Mouse (Mus musculus) stomach, embryonic 16.5 days (tissue): ENCODE data around the gene Hacl1. TPM values are rescaled to one million over a fixed set of nuclear protein-coding genes. Genes with fewer than 3 reads are reported as not detected.
A peak's percentile ranks its signal among the peaks of the same experiment; 100 is the strongest.

Experiments used
- ATAC-seq: fragments of 200-750 bp; cut with Nextera tagmentation; 2 replicates; pipeline ENCODE4 v1.8.0; 2017; ENCODE audit warnings: moderate number of reproducible peaks, moderate TSS enrichment; ENCODE audit not compliant: insufficient read depth, low FRiP score
- H3K27ac ChIP-seq: fragments of 300-500 bp; sonication (generic); 2 replicates; pipeline ENCODE4 v1.5.1; 2014; ENCODE audit warnings: low read length
- H3K27me3 ChIP-seq: fragments of 300-500 bp; sonication (generic); 2 replicates; pipeline ENCODE4 v1.6.1; 2014; ENCODE audit warnings: low read length, control low read depth, mixed read lengths; ENCODE audit not compliant: control insufficient read depth, insufficient read depth
- H3K36me3 ChIP-seq: fragments of 300-500 bp; sonication (generic); 2 replicates; pipeline ENCODE4 v1.6.1; 2014; ENCODE audit warnings: low read length; ENCODE audit not compliant: control insufficient read depth, insufficient read depth
- H3K4me1 ChIP-seq: fragments of 300-500 bp; sonication (generic); 2 replicates; pipeline ENCODE4 v1.6.1; 2014; ENCODE audit warnings: low read length, control low read depth, mixed read lengths; ENCODE audit not compliant: control insufficient read depth, insufficient read depth
- H3K4me2 ChIP-seq: fragments of 300-500 bp; sonication (generic); 2 replicates; pipeline ENCODE4 v1.6.1; 2014; ENCODE audit warnings: low read depth, low read length, mixed read lengths
- H3K4me3 ChIP-seq: fragments of 300-500 bp; sonication (generic); replicated peaks from 2 replicates; pipeline ENCODE4 v1.5.1; 2014; ENCODE audit warnings: mild to moderate bottlenecking, low read length
- H3K9ac ChIP-seq: fragments of 300-500 bp; sonication (generic); 2 replicates; pipeline ENCODE4 v1.6.1; 2014; ENCODE audit warnings: low read length
- H3K9me3 ChIP-seq: fragments of 300-500 bp; sonication (generic); replicated peaks from 2 replicates; pipeline ENCODE4 v1.6.1; 2016; ENCODE audit warnings: low read length, control low read depth; ENCODE audit not compliant: control insufficient read depth
- WGBS: fragments of 180-500 bp; shearing (Covaris S2); extraction: QIAGEN DNeasy Blood & Tissue Kit; methylation state at CpG from one replicate; pipeline ENCODE4 v1.1.7; 2014; 5-methylcytosine and 5-hydroxymethylcytosine counted together
- polyA plus RNA-seq: library from polyadenylated mRNA; unstranded; fragments of >200 nt; fragmentation: Nextera tagmentation; extraction: Ambion mirVana; gene quantifications from 2 replicates; pipeline ENCODE4 v1.2.1, GENCODE M21; 2015

Hacl1 gene
- polyA plus RNA-seq, 1 experiment from 2014 or later, result 13.1 TPM

GRCm38 (mm10) chr14:31574903-31575665, 66.0 kb downstream of the Hacl1 start:
- H3K4me3 ChIP-seq, result no peak overlapping the region
- no peak overlapping the region for H3K27ac ChIP-seq
- no peak overlapping the region for H3K4me2 ChIP-seq
- H3K4me1 ChIP-seq, result peaks cover 20% of the 10 kb centered on the region
- no peak for ATAC-seq
- no peaks in the 10 kb centered on the region for H3K27me3 ChIP-seq
- 90% methylated on average over 18 of the region's 18 CpGs for WGBS
- no peaks in the 10 kb centered on the region for H3K9me3 ChIP-seq
- H3K9ac ChIP-seq, result no peak overlapping the region
- no peaks in the 10 kb centered on the region for H3K36me3 ChIP-seq

GRCm38 (mm10) chr14:31572561-31573175, 68.4 kb downstream of the Hacl1 start:
- WGBS, result 56% methylated on average over 9 of the region's 9 CpGs
- H3K9ac ChIP-seq, result no peak overlapping the region
- H3K9me3 ChIP-seq, result no peaks in the 10 kb centered on the region
- H3K4me2 ChIP-seq, result no peak overlapping the region
- H3K4me1 ChIP-seq, result peaks cover 16% of the 10 kb centered on the region
- ATAC-seq, result no peak
- H3K4me3 ChIP-seq, result no peak overlapping the region
- H3K27ac ChIP-seq, result no peak overlapping the region
- no peaks in the 10 kb centered on the region for H3K36me3 ChIP-seq
- no peaks in the 10 kb centered on the region for H3K27me3 ChIP-seq

DNA sequence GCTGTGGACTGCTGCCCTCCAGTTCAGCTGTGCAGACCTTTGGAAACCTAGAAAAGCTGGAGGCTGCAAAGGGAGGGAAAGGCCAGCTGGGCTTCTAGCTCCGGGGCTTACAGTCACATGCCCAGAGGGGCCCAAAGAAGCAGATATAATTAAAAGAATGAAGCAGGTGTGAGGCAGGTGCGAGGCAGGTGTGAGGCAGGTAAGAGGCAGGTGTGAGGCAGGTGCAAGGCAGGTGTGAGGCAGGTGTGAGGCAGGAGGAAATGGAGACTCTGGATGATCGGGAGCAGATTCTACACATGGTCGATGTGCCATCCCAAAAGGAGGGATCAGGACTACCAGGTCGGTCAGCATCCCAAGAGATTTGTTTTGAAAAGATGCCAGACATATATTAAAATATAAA, 69.7 kb downstream of the Hacl1 start:
- Histone ChIP-seq H3K9me3 (no peaks in the 10 kb centered on the region), H3K4me2 (no peak overlapping the region), H3K27ac (no peak overlapping the region), H3K9ac (no peak overlapping the region), H3K4me1 (peaks cover 13% of the 10 kb centered on the region), H3K27me3 (no peaks in the 10 kb centered on the region), H3K36me3 (no peaks in the 10 kb centered on the region), H3K4me3 (no peak overlapping the region)
- no peak for ATAC-seq
- 84% methylated on average over 5 of the region's 5 CpGs for whole genome bisulfite sequencing

- WGBS, result 51% methylated on average over 6 of the region's 6 CpGs
- Histone ChIP-seq H3K27me3 (no peaks in the 10 kb centered on the region), H3K27ac (no peak overlapping the region), H3K4me3 (no peak overlapping the region), H3K4me1 (peaks cover 14% of the 10 kb centered on the region), H3K9ac (no peak overlapping the region), H3K4me2 (no peak overlapping the region), H3K9me3 (no peaks in the 10 kb centered on the region), H3K36me3 (no peaks in the 10 kb centered on the region)
- no peak for ATAC-seq
Observed at GRCm38 (mm10) chr14:31570131-31570951, 70.7 kb downstream of the Hacl1 start.

DNA sequence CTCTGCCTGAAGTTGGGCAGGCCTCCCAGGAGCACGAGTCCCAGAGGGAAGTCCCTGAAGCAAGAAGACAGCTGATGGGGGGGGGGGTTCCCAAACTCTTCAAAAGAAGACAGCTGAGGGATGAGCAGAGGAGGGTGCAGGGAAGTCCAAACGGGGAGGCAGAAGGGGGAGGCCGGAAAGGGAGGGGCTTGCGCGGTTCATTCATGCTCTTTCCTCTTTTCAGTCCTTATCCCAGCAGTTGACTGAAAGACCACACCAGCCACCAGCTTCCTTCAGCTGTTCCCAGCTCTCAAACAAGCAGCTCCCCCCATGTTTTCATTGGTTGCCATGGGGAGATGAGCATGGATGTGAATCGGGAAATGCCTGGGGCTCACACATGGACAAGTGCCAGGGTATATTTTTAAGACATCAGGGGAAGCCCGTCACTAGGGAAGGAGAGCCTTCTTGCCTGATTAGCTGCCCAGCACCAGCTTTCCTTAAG, 71.9 kb downstream of the Hacl1 start:
- ATAC-seq, result peak; percentile 8; the same call in 1 of the 2 replicates
- peaks cover 22% of the 10 kb centered on the region for H3K4me1 ChIP-seq
- no peaks in the 10 kb centered on the region for H3K27me3 ChIP-seq
- H3K36me3 ChIP-seq, result no peaks in the 10 kb centered on the region
- no peaks in the 10 kb centered on the region for H3K9me3 ChIP-seq
- H3K4me2 ChIP-seq, result no peak overlapping the region
- no peak overlapping the region for H3K9ac ChIP-seq
- H3K4me3 ChIP-seq, result no peak overlapping the region
- WGBS, result 57% methylated on average over 7 of the region's 7 CpGs
- peak overlapping the region; percentile 36; the same call in 1 of the 2 replicates for H3K27ac ChIP-seq

DNA sequence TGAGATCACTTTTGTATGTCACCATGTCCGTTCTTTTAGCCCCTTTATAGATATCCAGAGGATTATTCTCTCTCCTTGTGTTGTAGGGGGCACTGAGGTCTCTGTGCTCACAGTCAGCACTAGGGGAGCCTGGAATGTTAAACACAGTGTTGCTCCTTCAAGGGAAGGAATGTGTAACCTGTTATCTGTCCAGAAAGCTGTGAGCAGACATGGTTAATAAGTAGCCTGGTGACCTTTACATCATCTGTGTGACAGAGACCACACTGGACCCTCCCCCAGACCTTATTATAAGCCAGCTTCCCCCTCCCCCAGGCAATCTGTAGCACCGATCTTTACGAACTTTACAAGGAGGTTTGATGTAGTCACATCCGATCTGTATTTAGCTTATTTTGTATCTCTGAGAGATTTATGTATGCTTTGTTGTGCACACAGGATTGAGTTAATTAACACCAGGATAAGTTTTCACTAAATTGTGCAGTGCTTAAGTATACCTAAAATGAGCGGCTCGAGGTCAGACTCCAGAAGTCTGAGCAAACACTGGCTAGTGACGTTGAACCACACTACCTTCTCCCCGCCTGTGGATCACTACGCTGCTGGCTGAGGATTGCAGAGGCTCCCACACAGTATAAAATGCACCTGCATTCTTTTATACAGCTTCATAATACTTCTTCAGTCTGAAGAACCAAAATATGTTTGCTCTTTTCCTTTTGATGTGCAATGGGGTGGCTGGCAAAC, 75.4 kb downstream of the Hacl1 start:
- Histone ChIP-seq H3K36me3 (no peaks in the 10 kb centered on the region), H3K9ac (no peak overlapping the region), H3K4me1 (peaks cover 17% of the 10 kb centered on the region), H3K4me3 (no peak overlapping the region), H3K9me3 (no peaks in the 10 kb centered on the region), H3K27me3 (no peaks in the 10 kb centered on the region), H3K27ac (peak overlapping the region; percentile 59), H3K4me2 (no peak overlapping the region)
- 48% methylated on average over 9 of the region's 9 CpGs for WGBS
- no peak for ATAC-seq

- no peaks in the 10 kb centered on the region for H3K36me3 ChIP-seq
- H3K9ac ChIP-seq, result no peak overlapping the region
- no peaks in the 10 kb centered on the region for H3K27me3 ChIP-seq
- no peaks in the 10 kb centered on the region for H3K9me3 ChIP-seq
- peak overlapping the region; percentile 59 for H3K27ac ChIP-seq
- WGBS, result 11% methylated on average over 6 of the region's 6 CpGs
- no peak overlapping the region for H3K4me3 ChIP-seq
- H3K4me1 ChIP-seq, result peaks cover 19% of the 10 kb centered on the region
- H3K4me2 ChIP-seq, result no peak overlapping the region
- peak; percentile 53; the same call in 1 of the 2 replicates for ATAC-seq
Observed at GRCm38 (mm10) chr14:31564452-31565179, 76.5 kb downstream of the Hacl1 start.

DNA sequence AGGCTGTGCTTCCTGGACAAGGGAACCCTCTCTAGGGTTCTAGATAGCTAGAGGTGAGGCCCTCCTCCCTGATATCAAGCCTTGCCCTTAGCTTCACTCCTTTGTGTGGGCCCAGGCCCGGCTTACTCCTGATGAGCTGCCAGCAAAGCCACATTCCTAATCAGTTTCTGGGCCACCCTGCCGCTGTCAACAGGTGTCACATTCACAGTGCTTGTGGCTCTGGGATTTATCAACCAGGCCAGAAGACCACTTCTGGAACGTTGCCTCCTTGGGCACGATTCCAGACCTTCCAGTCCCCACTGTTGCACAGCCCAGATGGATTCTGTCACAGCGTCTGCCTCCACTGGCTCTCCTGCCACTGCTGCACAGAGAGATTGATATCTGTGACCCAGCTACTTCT, 80.2 kb downstream of the Hacl1 start:
- no peak overlapping the region for H3K27ac ChIP-seq
- no peaks in the 10 kb centered on the region for H3K9me3 ChIP-seq
- no peak overlapping the region for H3K4me2 ChIP-seq
- 0 out of 2 replicates have a peak, but pooled peaks have one; percentile 31 for ATAC-seq
- WGBS, result 17% methylated on average over 5 of the region's 5 CpGs
- H3K4me1 ChIP-seq, result peaks cover 19% of the 10 kb centered on the region
- no peaks in the 10 kb centered on the region for H3K27me3 ChIP-seq
- no peaks in the 10 kb centered on the region for H3K36me3 ChIP-seq
- H3K9ac ChIP-seq, result no peak overlapping the region
- no peak overlapping the region for H3K4me3 ChIP-seq
